Mouse (Mus musculus): ENCODE results near the gene Tmem40. TPM values are rescaled to one million over a fixed set of nuclear protein-coding genes. Genes with fewer than 3 reads are reported as not detected.
A peak's percentile ranks its signal among the peaks of the same experiment; 100 is the strongest.

Gene Tmem40
- polyA plus RNA-seq, 1 experiment from 2014 or later = 3.1 TPM

DNA sequence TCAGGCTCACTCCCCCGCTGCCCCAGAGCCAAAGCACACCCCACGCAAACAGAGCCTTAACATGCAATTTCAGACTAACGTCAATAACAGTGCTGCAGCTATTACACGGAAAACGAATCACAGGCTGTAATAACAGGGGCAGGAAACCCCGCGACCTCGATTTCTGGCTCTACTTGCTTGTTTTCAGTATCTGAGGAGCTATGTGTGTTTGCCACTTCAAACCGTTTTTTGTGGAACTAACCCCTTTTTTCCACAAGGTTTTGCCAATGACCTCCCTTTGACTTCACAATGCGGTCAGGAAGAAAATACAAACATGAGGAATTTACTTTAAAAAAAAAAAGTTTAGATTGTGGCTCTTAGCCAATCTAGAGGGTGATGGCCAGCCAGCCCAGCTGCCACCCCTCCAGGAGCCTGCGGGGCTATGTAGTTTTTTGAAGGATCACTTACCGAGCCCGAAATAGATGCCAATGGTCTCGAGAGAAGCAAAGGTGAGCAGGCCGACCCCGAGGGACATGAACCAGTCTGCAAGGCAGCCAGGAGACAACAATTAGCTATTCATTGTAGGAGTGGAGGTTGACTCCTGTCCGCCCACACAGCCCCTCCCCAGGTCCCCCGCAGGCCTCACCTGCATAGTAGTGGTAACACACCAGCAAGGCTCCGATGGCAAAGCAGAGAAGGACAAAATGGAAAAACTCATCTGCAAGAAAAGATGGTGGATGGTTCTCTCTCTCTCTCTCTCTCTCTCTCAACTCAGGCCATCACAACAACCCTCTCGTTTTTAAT lies 31.5 kb downstream of the Tmem40 start:
- Histone ChIP-seq H3K4me2 (peak overlapping the region; percentile 32), H3K27ac (peak overlapping the region; percentile 37), H3K27me3 (no peaks in the 10 kb centered on the region), H3K36me3 (no peaks in the 10 kb centered on the region), H3K4me3 (no peak overlapping the region), H3K9ac (no peak overlapping the region), H3K4me1 (peaks cover 11% of the 10 kb centered on the region), H3K9me3 (no peaks in the 10 kb centered on the region)
- 34% methylated on average over 20 of the region's 20 CpGs for WGBS
- no peak for ATAC-seq (ENCODE audit: borderline replicate concordance, extremely low read depth, low FRiP score, low TSS enrichment)

DNA sequence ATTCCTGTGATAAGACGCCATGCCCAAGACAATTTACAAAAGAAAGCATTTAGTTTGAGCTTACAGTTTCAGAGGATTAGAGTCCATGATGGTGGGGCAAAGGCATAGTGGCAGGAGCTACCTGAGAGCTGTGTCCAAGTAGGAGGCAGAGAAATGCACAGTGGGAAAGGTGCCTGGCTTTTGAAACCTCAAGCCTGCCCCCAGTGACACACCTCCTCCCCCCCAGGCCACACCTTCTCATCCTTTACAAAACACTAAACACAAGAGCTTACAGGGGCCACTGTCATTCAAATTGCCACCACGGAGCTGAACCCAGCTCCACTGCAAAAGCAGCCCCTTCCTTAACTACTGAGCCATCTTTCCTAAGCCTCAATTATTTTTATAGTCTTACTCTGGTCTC lies 34.6 kb downstream of the Tmem40 start:
- H3K9ac ChIP-seq = no peak overlapping the region
- no peak overlapping the region for H3K27ac ChIP-seq
- H3K36me3 ChIP-seq = no peaks in the 10 kb centered on the region
- no peak overlapping the region for H3K4me3 ChIP-seq
- no peak overlapping the region for H3K4me2 ChIP-seq
- no peaks in the 10 kb centered on the region for H3K9me3 ChIP-seq
- ATAC-seq (ENCODE audit: borderline replicate concordance, extremely low read depth, low FRiP score, low TSS enrichment) = no peak
- no peaks in the 10 kb centered on the region for H3K27me3 ChIP-seq
- H3K4me1 ChIP-seq = peaks cover 11% of the 10 kb centered on the region
- WGBS = 52% methylated on average over 2 of the region's 2 CpGs

DNA sequence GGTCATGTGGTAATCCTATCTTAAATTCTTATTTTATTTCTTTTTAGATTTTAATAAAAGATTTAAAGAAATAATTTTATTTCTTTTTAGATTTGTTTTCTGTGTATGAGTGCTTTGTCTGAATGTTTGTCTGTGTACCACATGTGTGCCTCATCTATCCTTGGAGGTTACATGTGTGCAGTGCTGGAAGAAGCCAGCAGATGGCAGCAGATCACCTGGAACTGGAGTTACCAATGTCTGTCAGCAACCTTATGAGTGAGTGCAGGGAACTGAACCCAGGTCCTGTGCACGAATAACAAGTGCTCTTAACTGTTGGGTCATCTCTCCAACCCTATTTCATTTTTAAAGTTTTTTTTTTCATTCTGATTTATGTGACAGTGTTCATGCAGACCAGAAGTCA lies 35.1 kb downstream of the Tmem40 start:
- 72% methylated on average over 1 of the region's 1 CpGs for WGBS
- no peaks in the 10 kb centered on the region for H3K27me3 ChIP-seq
- H3K27ac ChIP-seq = no peak overlapping the region
- H3K4me2 ChIP-seq = no peak overlapping the region
- no peaks in the 10 kb centered on the region for H3K36me3 ChIP-seq
- no peak for ATAC-seq (ENCODE audit: borderline replicate concordance, extremely low read depth, low FRiP score, low TSS enrichment)
- H3K9ac ChIP-seq = no peak overlapping the region
- no peaks in the 10 kb centered on the region for H3K9me3 ChIP-seq
- H3K4me3 ChIP-seq = no peak overlapping the region
- peaks cover 11% of the 10 kb centered on the region for H3K4me1 ChIP-seq

- H3K27ac ChIP-seq = no peak overlapping the region
- no peaks in the 10 kb centered on the region for H3K9me3 ChIP-seq
- ATAC-seq (ENCODE audit: borderline replicate concordance, extremely low read depth, low FRiP score, low TSS enrichment) = no peak
- no peaks in the 10 kb centered on the region for H3K36me3 ChIP-seq
- H3K4me1 ChIP-seq = peaks cover 8% of the 10 kb centered on the region
- H3K27me3 ChIP-seq = no peaks in the 10 kb centered on the region
- no peak overlapping the region for H3K4me3 ChIP-seq
- no peak overlapping the region for H3K4me2 ChIP-seq
- H3K9ac ChIP-seq = no peak overlapping the region
- WGBS = 65% methylated on average over 5 of the region's 5 CpGs
These were observed 40.0 kb downstream of the Tmem40 start for GRCm38 (mm10) chr6:115722246-115722645.

GRCm38 (mm10) chr6:115717715-115718558 lies 44.3 kb downstream of the Tmem40 start:
- H3K27ac ChIP-seq = peak overlapping the region; percentile 80
- peak; percentile 92 for ATAC-seq (ENCODE audit: borderline replicate concordance, extremely low read depth, low FRiP score, low TSS enrichment)
- no peaks in the 10 kb centered on the region for H3K9me3 ChIP-seq
- H3K4me2 ChIP-seq = peak overlapping the region; percentile 47
- H3K4me1 ChIP-seq = peaks cover 13% of the 10 kb centered on the region
- no peaks in the 10 kb centered on the region for H3K36me3 ChIP-seq
- 1% methylated on average over 15 of the region's 15 CpGs for WGBS
- no peak overlapping the region for H3K9ac ChIP-seq
- H3K27me3 ChIP-seq = no peaks in the 10 kb centered on the region
- H3K4me3 ChIP-seq = peak overlapping the region; percentile 16

DNA sequence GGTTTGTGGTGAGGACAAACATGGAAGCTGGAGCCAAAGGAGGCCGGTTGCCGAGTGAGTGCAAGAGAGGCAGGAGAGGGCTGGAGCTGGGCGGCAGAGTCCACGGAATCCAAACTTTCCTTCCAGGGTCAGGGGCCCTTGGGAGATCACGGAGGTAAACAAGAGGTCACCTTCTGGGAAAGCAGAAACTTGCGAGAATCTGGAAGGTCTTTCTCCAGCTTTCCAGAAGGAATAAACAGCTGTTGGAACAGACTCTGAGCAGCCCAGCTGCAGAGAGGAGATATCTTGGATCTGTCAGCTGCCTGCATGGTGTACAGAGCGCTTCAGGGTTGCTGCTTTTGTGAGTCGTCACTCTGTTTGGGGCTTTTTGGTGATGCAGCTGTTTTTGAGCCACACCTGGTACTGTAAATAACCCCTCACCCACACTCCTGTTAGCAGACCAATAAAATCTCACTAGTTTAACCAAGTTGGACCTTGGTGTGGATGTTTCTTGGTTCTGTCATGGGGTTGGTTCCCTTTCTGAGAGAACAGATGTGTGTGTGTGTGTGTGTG lies 45.0 kb downstream of the Tmem40 start:
- Histone ChIP-seq H3K27me3 (no peaks in the 10 kb centered on the region), H3K4me1 (peaks cover 13% of the 10 kb centered on the region), H3K4me2 (peak overlapping the region; percentile 47), H3K27ac (peak overlapping the region; percentile 80), H3K9me3 (no peaks in the 10 kb centered on the region), H3K4me3 (no peak overlapping the region), H3K36me3 (no peaks in the 10 kb centered on the region), H3K9ac (no peak overlapping the region)
- ATAC-seq (ENCODE audit: borderline replicate concordance, extremely low read depth, low FRiP score, low TSS enrichment) = peak; percentile 47
- 9% methylated on average over 8 of the region's 8 CpGs for WGBS

DNA sequence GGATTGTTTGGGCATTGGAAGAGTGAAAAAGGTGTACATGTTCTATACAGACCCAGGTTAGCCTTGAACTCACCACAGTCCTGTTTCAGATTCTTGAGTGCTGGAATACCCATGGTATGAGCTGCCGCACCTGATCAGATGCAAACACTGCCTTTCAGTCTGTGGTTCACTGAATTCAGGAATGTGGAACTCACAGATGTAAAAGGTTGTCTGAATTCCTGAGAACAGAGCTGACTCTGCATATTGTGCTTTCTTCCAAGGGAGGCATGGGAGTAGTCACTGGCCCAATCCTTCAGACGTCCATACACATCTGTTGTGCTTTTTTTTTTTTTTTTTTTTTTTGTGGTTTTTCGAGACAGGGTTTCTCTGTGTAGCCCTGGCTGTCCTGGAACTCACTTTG lies 50.9 kb downstream of the Tmem40 start:
- ATAC-seq (ENCODE audit: borderline replicate concordance, extremely low read depth, low FRiP score, low TSS enrichment) = no peak
- Histone ChIP-seq H3K27ac (no peak overlapping the region), H3K36me3 (no peaks in the 10 kb centered on the region), H3K4me2 (no peak overlapping the region), H3K9ac (no peak overlapping the region), H3K27me3 (no peaks in the 10 kb centered on the region), H3K4me1 (no peaks in the 10 kb centered on the region), H3K4me3 (no peak overlapping the region), H3K9me3 (no peaks in the 10 kb centered on the region)
- WGBS = 84% methylated on average over 2 of the region's 3 CpGs

DNA sequence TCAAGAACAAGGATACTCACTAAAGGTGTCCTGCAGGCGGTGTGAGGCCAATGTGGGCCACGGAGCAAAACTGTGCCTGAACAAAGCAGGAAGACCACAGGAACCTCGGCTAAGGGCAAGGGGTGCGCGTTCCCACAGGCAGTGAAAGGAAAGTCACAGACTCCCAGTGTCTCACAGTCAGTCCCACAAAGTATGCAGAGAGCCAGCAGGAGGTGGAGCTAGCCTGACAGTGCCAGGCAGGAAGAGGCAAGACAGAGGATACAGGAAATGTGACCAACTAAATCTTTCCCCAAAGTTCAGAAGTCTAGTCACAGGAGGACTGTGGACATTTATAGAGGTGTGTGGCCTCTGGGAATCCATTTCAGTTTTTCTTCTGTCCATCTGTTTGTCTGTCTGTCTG lies 59.3 kb downstream of the Tmem40 start:
- H3K4me3 ChIP-seq = no peak overlapping the region
- 67% methylated on average over 5 of the region's 5 CpGs for WGBS
- H3K36me3 ChIP-seq = no peaks in the 10 kb centered on the region
- H3K4me1 ChIP-seq = 0 out of 2 replicates have a peak, but pooled peaks cover 5% of the 10 kb centered on the region
- H3K27me3 ChIP-seq = no peaks in the 10 kb centered on the region
- H3K9me3 ChIP-seq = no peaks in the 10 kb centered on the region
- H3K27ac ChIP-seq = no peak overlapping the region
- ATAC-seq (ENCODE audit: borderline replicate concordance, extremely low read depth, low FRiP score, low TSS enrichment) = no peak
- no peak overlapping the region for H3K4me2 ChIP-seq
- H3K9ac ChIP-seq = no peak overlapping the region

- Histone ChIP-seq H3K9me3 (no peaks in the 10 kb centered on the region), H3K4me3 (no peak overlapping the region), H3K27me3 (no peaks in the 10 kb centered on the region), H3K27ac (no peak overlapping the region), H3K9ac (no peak overlapping the region), H3K4me2 (no peak overlapping the region), H3K4me1 (0 out of 2 replicates have a peak, but pooled peaks cover 6% of the 10 kb centered on the region), H3K36me3 (no peaks in the 10 kb centered on the region)
- 54% methylated on average over 11 of the region's 11 CpGs for WGBS
- ATAC-seq (ENCODE audit: borderline replicate concordance, extremely low read depth, low FRiP score, low TSS enrichment) = no peak
These were observed 60.9 kb downstream of the Tmem40 start for GRCm38 (mm10) chr6:115701302-115701701.

GRCm38 (mm10) chr6:115700778-115701177 lies 61.4 kb downstream of the Tmem40 start:
- no peak for ATAC-seq (ENCODE audit: borderline replicate concordance, extremely low read depth, low FRiP score, low TSS enrichment)
- H3K27ac ChIP-seq = no peak overlapping the region
- no peaks in the 10 kb centered on the region for H3K27me3 ChIP-seq
- no peak overlapping the region for H3K4me3 ChIP-seq
- no peaks in the 10 kb centered on the region for H3K36me3 ChIP-seq
- H3K4me2 ChIP-seq = no peak overlapping the region
- no peaks in the 10 kb centered on the region for H3K9me3 ChIP-seq
- 0 out of 2 replicates have a peak, but pooled peaks cover 6% of the 10 kb centered on the region for H3K4me1 ChIP-seq
- WGBS = 74% methylated on average over 1 of the region's 1 CpGs
- H3K9ac ChIP-seq = no peak overlapping the region

GRCm38 (mm10) chr6:115698699-115699098 lies 63.5 kb downstream of the Tmem40 start:
- no peaks in the 10 kb centered on the region for H3K36me3 ChIP-seq
- WGBS = 78% methylated on average over 4 of the region's 4 CpGs

More at GRCm38 (mm10) chr6:115698699-115699098, 63.5 kb downstream of the Tmem40 start:
- Histone ChIP-seq H3K9me3 (no peaks in the 10 kb centered on the region), H3K27ac (no peak overlapping the region), H3K4me1 (peaks cover 9% of the 10 kb centered on the region; the same call in 1 of the 2 replicates), H3K9ac (no peak overlapping the region), H3K27me3 (no peaks in the 10 kb centered on the region), H3K4me2 (no peak overlapping the region), H3K4me3 (no peak overlapping the region)
- no peak for ATAC-seq (ENCODE audit: borderline replicate concordance, extremely low read depth, low FRiP score, low TSS enrichment)
